Mouse (Mus musculus) ES-E14 (cell line): ENCODE measurements around the gene Gngt2. TPM values are rescaled to one million over a fixed set of nuclear protein-coding genes. Genes with fewer than 3 reads are reported as not detected.

Experiments used
- DNase-seq: peaks from one replicate; pipeline ENCODE4 v3.0.0-alpha.2; 2013; ENCODE audit warnings: low read depth, low spot score
- H3K27ac ChIP-seq: 2 replicates; pipeline ENCODE4 v1.5.1; 2012; ENCODE audit warnings: low read depth, mild to moderate bottlenecking, low read length, moderate library complexity, mixed read lengths; ENCODE audit not compliant: poor library complexity, insufficient read depth, severe bottlenecking
- H3K36me3 ChIP-seq: 2 replicates; pipeline ENCODE4 v1.6.1; 2012; ENCODE audit warnings: mild to moderate bottlenecking, low read length, moderate library complexity, mixed read lengths; ENCODE audit not compliant: control insufficient read depth, poor library complexity, insufficient read depth, severe bottlenecking
- H3K4me1 ChIP-seq, 2 experiments: fragments of 150-350 bp in 1 of 2; sonication (generic) in 1 of 2; 2 replicates each; pipeline ENCODE4 v1.6.1; 2012; ENCODE audit warnings: low read length in 2 of 2, mild to moderate bottlenecking in 1 of 2, mixed read lengths in 1 of 2; ENCODE audit not compliant: control insufficient read depth in 2 of 2, insufficient read depth in 2 of 2, poor library complexity in 1 of 2
- H3K4me3 ChIP-seq, 2 experiments: fragments of 150-350 bp in 1 of 2; sonication (generic) in 1 of 2; 2 replicates each; pipeline ENCODE4 v1.5.1; 2012; ENCODE audit warnings: low read length in 2 of 2, low read depth in 1 of 2, mild to moderate bottlenecking in 1 of 2, mixed read lengths in 1 of 2; ENCODE audit not compliant: insufficient read depth in 1 of 2, poor library complexity in 1 of 2, severe bottlenecking in 1 of 2
- H3K9ac ChIP-seq: 2 replicates; pipeline ENCODE4 v1.6.1; 2012; ENCODE audit warnings: low read depth, mild to moderate bottlenecking, low read length, mixed read lengths; ENCODE audit not compliant: poor library complexity, insufficient read depth, severe bottlenecking
- H3K9me3 ChIP-seq: fragments of 150-350 bp; sonication (generic); 2 replicates; pipeline ENCODE4 v1.6.1; 2012; ENCODE audit warnings: low read depth, mild to moderate bottlenecking, low read length; ENCODE audit not compliant: control insufficient read depth, insufficient read depth
- CHD2 ChIP-seq: IDR thresholded peaks from 2 replicates; pipeline ENCODE4 v1.6.1; 2014; ENCODE audit warnings: mild to moderate bottlenecking, low read depth, low read length, inconsistent platforms
- HCFC1 ChIP-seq: IDR thresholded peaks from 2 replicates; pipeline ENCODE4 v1.6.1; 2012; ENCODE audit warnings: low read length, inconsistent platforms, borderline replicate concordance; ENCODE audit not compliant: insufficient read depth
- MAFK ChIP-seq: IDR thresholded peaks from 2 replicates; pipeline ENCODE4 v1.6.1; 2014; ENCODE audit warnings: mild to moderate bottlenecking, low read depth, low read length, inconsistent platforms; ENCODE audit not compliant: insufficient read depth
- ZC3H11A ChIP-seq: IDR thresholded peaks from 2 replicates; pipeline ENCODE4 v1.6.1; 2012; ENCODE audit warnings: low read depth, mild to moderate bottlenecking, inconsistent platforms, low read length, borderline replicate concordance
- ZNF384 ChIP-seq: IDR thresholded peaks from 2 replicates; pipeline ENCODE4 v1.6.1; 2012; ENCODE audit warnings: low read depth, low read length, inconsistent platforms
- in situ Hi-C, 2 experiments: fragments of 600-800 bp; cut with MboI; formaldehyde crosslinking; loops; one replicate each; pipeline ENCODE4 v1.15.1; 2025; ENCODE audit warnings: low sequenced_read_pairs in 2 of 2, inconsistent platforms in 1 of 2; ENCODE audit not compliant: unreplicated experiment in 2 of 2
- total RNA-seq: library from RNA; depleted of rRNA; stranded (reverse); fragments of 300-350 nt; gene quantifications from 2 replicates; pipeline ENCODE4 v1.2.3, GENCODE M21; 2012

Gene Gngt2
- total RNA-seq, 1 experiment, result 9.2 TPM

GRCm38 (mm10) chr11:95857716-95858527 is 20.9 kb downstream of the Gngt2 start:
- in situ Hi-C loops, result no loop called here
- H3K4me1 ChIP-seq, result peaks cover 0 to 9% of the 10 kb centered on the region in 2 experiments; a peak in 1 of 4 replicates
- H3K9ac ChIP-seq, result peak overlapping the region; percentile 61
- TF ChIP-seq ZC3H11A (no peak), HCFC1 (no peak), MAFK (no peak), CHD2 (no peak), ZNF384 (no peak)
- DNase-seq, result no peak
- peak overlapping the region; percentile 28 for H3K27ac ChIP-seq
- no peaks in the 10 kb centered on the region for H3K9me3 ChIP-seq
- H3K4me3 ChIP-seq, result peak overlapping the region; percentile 60 to 83
- peaks cover 11% of the 10 kb centered on the region; the same call in 1 of the 2 replicates for H3K36me3 ChIP-seq

DNA sequence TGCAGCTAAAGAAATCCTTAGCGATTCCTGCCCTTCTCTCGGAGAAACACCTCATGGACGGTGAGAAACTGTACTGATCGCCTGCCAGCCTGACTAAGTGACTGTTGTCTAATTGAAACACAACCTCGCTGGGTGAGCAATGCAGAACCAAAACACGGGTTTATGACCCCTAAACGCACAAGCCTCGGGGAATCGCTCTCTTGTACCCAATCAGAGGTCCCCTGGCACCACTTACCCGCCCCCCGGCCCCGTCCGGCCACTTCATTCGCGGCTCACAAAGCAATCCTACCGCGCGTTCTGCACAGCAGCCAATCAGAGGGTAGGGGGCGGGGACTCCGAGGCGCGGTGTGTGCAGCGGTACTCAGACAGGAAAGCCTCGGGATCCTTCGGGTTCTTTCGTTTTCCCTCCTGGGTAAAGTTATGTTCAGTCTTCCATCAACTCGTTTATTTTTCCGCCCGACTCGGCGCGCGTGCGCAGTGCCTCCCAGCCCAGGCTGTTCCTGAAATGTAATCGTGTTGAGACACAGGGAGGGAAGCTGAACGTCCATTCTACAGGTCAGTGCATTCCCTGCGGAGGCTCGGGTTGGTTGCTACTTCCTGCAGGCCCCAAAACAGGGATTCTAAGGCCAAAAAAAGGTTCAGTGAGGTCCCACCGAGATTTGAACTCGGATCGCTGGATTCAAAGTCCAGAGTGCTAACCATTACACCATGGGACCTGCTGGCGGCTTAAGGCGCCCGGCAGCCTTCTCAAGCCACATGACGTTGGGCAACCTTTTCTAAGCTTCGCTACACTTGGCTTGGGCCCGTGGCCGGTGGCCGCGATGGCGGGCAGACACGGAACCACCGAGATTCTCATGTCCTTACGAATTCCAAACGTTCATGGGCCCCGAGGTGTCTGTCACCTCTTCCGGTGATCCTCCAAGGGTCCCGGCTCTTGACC is 21.8 kb downstream of the Gngt2 start:
- peak; percentile 98 for DNase-seq
- Histone ChIP-seq H3K36me3 (peaks cover 11% of the 10 kb centered on the region; the same call in 1 of the 2 replicates), H3K9me3 (no peaks in the 10 kb centered on the region)

GRCm38 (mm10) chr11:95859468-95859855 is 22.4 kb downstream of the Gngt2 start:
- peaks cover 11% of the 10 kb centered on the region; the same call in 1 of the 2 replicates for H3K36me3 ChIP-seq
- no peaks in the 10 kb centered on the region for H3K9me3 ChIP-seq
- peak overlapping the region; percentile 74 for H3K27ac ChIP-seq
- TF ChIP-seq HCFC1, result 0 out of 2 replicates have a peak, but pooled peaks have one; percentile 19
- no peak for TF ChIP-seq ZNF384
- peaks cover 0 to 9% of the 10 kb centered on the region in 2 experiments; a peak in 1 of 4 replicates for H3K4me1 ChIP-seq
- peak overlapping the region; percentile 87 for H3K9ac ChIP-seq
- in situ Hi-C loops, result no loop called here
- DNase-seq, result no peak
- H3K4me3 ChIP-seq, result peak overlapping the region; percentile 72 to 83

More for the DNA sequence above, 21.8 kb downstream of the Gngt2 start:
- H3K4me3 ChIP-seq, result peak overlapping the region; percentile 72 to 83
- peak overlapping the region; percentile 74 for H3K27ac ChIP-seq
- peaks cover 0 to 9% of the 10 kb centered on the region in 2 experiments; a peak in 1 of 4 replicates for H3K4me1 ChIP-seq
- in situ Hi-C loops, result no loop called here
- TF ChIP-seq HCFC1, result peak; percentile 17; the same call in 1 of the 2 replicates
- peak; percentile 80 for TF ChIP-seq CHD2
- no peak for TF ChIP-seq ZNF384
- TF ChIP-seq MAFK, result 0 out of 2 replicates have a peak, but pooled peaks have one; percentile 36
- no peak for TF ChIP-seq ZC3H11A
- peak overlapping the region; percentile 87 for H3K9ac ChIP-seq

- in situ Hi-C loops, result no loop called here
- H3K4me1 ChIP-seq, result peaks cover 0 to 9% of the 10 kb centered on the region in 2 experiments; a peak in 1 of 4 replicates
- no peak for DNase-seq
- no peak overlapping the region for H3K27ac ChIP-seq
- peaks cover 11% of the 10 kb centered on the region; the same call in 1 of the 2 replicates for H3K36me3 ChIP-seq
- no peak for TF ChIP-seq MAFK
- no peak for TF ChIP-seq CHD2
- no peak for TF ChIP-seq ZNF384
- no peak for TF ChIP-seq ZC3H11A
- TF ChIP-seq HCFC1, result no peak
- H3K9ac ChIP-seq, result peak overlapping the region; percentile 87; the same call in 1 of the 2 replicates
- no peaks in the 10 kb centered on the region for H3K9me3 ChIP-seq
- H3K4me3 ChIP-seq, result peak overlapping the region; percentile 72 to 83
Measured at GRCm38 (mm10) chr11:95860071-95860490, 23.1 kb downstream of the Gngt2 start.
